Mouse (Mus musculus) testis, adult 2 months (tissue): Measurements from ENCODE around the gene Mcur1.

ENCODE experiments used
- CTCF ChIP-seq: fragments of 200-500 bp; IDR thresholded peaks from 2 replicates; pipeline ENCODE4 v1.5.1; 2012; ENCODE audit warnings: low read depth, mild to moderate bottlenecking, inconsistent platforms, low read length, moderate library complexity; ENCODE audit not compliant: control insufficient read depth, insufficient read depth, insufficient replicate concordance
- POLR2A ChIP-seq: fragments of 200-500 bp; IDR thresholded peaks from 2 replicates; pipeline ENCODE4 v1.6.1; 2012; ENCODE audit warnings: low read depth, mild to moderate bottlenecking, inconsistent platforms, low read length, moderate library complexity; ENCODE audit not compliant: control insufficient read depth

GRCm38 (mm10) chr13:43505798-43506197 lies 54.2 kb downstream of the Mcur1 start:
- no peak for TF ChIP-seq CTCF
- no peak for TF ChIP-seq POLR2A
